Mouse (Mus musculus) limb, embryonic 14.5 days (tissue): ENCODE measurements at regions not wholly inside any gene's neighbourhood (a gene's known extent, or its start where the extent isn't known, plus 50 kb on each side); places are given as distances from the start of the nearest gene placed in this dataset.

Experiments used
- ATAC-seq: fragments of 200-750 bp; cut with Nextera tagmentation; 2 replicates; pipeline ENCODE4 v1.8.0; 2017; ENCODE audit warnings: low read depth, moderate number of reproducible peaks, moderate TSS enrichment; ENCODE audit not compliant: low FRiP score
- DNase-seq: peaks from one replicate; pipeline ENCODE4 v3.0.0-alpha.2; 2015; ENCODE audit warnings: low spot score
- H3K27ac ChIP-seq: fragments of 300-500 bp; sonication (generic); replicated peaks from 2 replicates; pipeline ENCODE4 v1.5.1; 2014; ENCODE audit warnings: low read depth, mild to moderate bottlenecking, low read length, moderate library complexity, mixed read lengths
- H3K27me3 ChIP-seq: fragments of 300-500 bp; sonication (generic); 2 replicates; pipeline ENCODE4 v1.6.1; 2014; ENCODE audit warnings: low read length, mixed read lengths; ENCODE audit not compliant: control insufficient read depth, insufficient read depth
- H3K36me3 ChIP-seq: fragments of 300-500 bp; sonication (generic); 2 replicates; pipeline ENCODE4 v1.6.1; 2014; ENCODE audit warnings: mild to moderate bottlenecking, low read length, moderate library complexity, mixed read lengths; ENCODE audit not compliant: control insufficient read depth, insufficient read depth
- H3K4me1 ChIP-seq: fragments of 300-500 bp; sonication (generic); 2 replicates; pipeline ENCODE4 v1.6.1; 2014; ENCODE audit warnings: antibody characterized with exemption, low read length, mixed read lengths; ENCODE audit not compliant: control insufficient read depth, insufficient read depth
- H3K4me2 ChIP-seq: fragments of 300-500 bp; sonication (generic); replicated peaks from 2 replicates; pipeline ENCODE4 v1.6.1; 2014; ENCODE audit warnings: low read depth, mild to moderate bottlenecking, low read length, moderate library complexity; ENCODE audit not compliant: severe bottlenecking
- H3K4me3 ChIP-seq: fragments of 300-500 bp; sonication (generic); replicated peaks from 2 replicates; pipeline ENCODE4 v1.5.1; 2014; ENCODE audit warnings: low read length
- H3K9ac ChIP-seq: fragments of 300-500 bp; sonication (generic); 2 replicates; pipeline ENCODE4 v1.6.1; 2014; ENCODE audit warnings: mild to moderate bottlenecking, low read depth, low read length, moderate library complexity; ENCODE audit not compliant: severe bottlenecking
- H3K9me3 ChIP-seq: fragments of 300-500 bp; sonication (generic); 2 replicates; pipeline ENCODE4 v1.6.1; 2016; ENCODE audit warnings: low read length; ENCODE audit not compliant: control insufficient read depth
- POLR2A ChIP-seq: fragments of 200-500 bp; IDR thresholded peaks from 2 replicates; pipeline ENCODE4 v1.8.0; 2012; ENCODE audit warnings: inconsistent platforms, mild to moderate bottlenecking, moderate library complexity, borderline replicate concordance; ENCODE audit not compliant: insufficient read depth, insufficient read length; ENCODE audit errors: extremely low read depth
- WGBS: fragments of 180-500 bp; shearing (Covaris S2); extraction: QIAGEN DNeasy Blood & Tissue Kit; methylation state at CpG from one replicate; pipeline ENCODE4 v1.1.7; 2014; 5-methylcytosine and 5-hydroxymethylcytosine counted together

GRCm38 (mm10) chr4:114678053-114678941, 143.2 kb upstream of the Gm12830 start:
- H3K4me2 ChIP-seq = no peak overlapping the region
- H3K9me3 ChIP-seq = no peaks in the 10 kb centered on the region
- ATAC-seq (no peak), DNase-seq (no peak)
- no peak overlapping the region for H3K4me3 ChIP-seq
- H3K27me3 ChIP-seq = 0 out of 2 replicates have a peak, but pooled peaks cover 8% of the 10 kb centered on the region
- 53% methylated on average over 8 of the region's 8 CpGs for WGBS
- TF ChIP-seq POLR2A = no peak
- no peaks in the 10 kb centered on the region for H3K36me3 ChIP-seq
- no peak overlapping the region for H3K27ac ChIP-seq
- H3K9ac ChIP-seq = no peak overlapping the region
- peaks cover 26% of the 10 kb centered on the region for H3K4me1 ChIP-seq

DNA sequence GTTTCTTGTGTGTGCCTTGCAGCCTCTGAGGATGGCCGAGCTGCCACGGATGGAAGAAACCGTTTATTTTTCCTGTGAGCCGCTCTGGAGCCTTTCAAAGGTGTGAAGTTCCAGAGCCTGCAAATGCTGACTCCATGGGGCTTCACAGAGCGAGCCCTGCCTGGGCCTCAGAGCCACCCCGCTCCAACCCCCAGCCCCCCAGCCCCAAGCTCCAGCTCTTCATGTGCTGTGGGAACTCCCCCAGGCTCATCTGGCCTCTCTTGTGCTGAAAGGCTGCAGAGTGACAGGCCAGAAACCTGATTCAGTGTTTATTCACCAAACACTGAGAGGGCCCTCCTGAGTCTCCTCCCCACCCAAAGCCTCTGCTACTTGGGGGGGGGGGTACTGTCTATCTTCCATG, 141.2 kb upstream of the Gm12830 start:
- Histone ChIP-seq H3K36me3 (no peaks in the 10 kb centered on the region), H3K9me3 (no peaks in the 10 kb centered on the region), H3K4me1 (peaks cover 33% of the 10 kb centered on the region), H3K4me3 (no peak overlapping the region), H3K27ac (0 out of 2 replicates have a peak overlapping the region, but pooled peaks have one; percentile 8), H3K9ac (no peak overlapping the region), H3K4me2 (no peak overlapping the region), H3K27me3 (peaks cover 16% of the 10 kb centered on the region; the same call in 1 of the 2 replicates)
- 6% methylated on average over 6 of the region's 6 CpGs for WGBS
- DNase-seq (no peak), ATAC-seq (no peak)
- TF ChIP-seq POLR2A = no peak

DNA sequence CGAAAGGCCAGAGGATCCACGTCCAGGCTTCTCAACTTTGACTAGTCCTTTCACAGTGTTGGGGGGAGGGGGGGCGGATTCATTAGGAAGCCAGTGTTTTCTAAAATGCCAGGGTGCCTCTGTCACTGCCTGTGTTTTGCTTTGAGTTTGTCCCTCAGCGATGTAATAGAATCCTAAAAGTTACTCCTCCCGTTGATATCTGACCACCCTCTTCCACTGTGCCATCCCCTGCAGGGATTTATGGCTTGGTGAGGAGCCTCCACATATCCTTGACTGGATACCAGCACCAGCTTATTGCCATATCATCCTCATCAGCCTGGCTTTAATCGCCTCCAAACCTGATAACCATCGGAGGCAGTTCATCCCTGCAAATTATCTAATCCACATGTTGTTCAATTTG, 138.6 kb upstream of the Gm12830 start:
- Histone ChIP-seq H3K4me1 (peaks cover 40% of the 10 kb centered on the region), H3K4me2 (no peak overlapping the region), H3K27ac (no peak overlapping the region), H3K9me3 (no peaks in the 10 kb centered on the region), H3K9ac (no peak overlapping the region), H3K4me3 (no peak overlapping the region), H3K27me3 (peaks cover 17% of the 10 kb centered on the region; the same call in 1 of the 2 replicates), H3K36me3 (no peaks in the 10 kb centered on the region)
- DNase-seq (no peak), ATAC-seq (no peak)
- WGBS = 47% methylated on average over 7 of the region's 7 CpGs
- TF ChIP-seq POLR2A = no peak

DNA sequence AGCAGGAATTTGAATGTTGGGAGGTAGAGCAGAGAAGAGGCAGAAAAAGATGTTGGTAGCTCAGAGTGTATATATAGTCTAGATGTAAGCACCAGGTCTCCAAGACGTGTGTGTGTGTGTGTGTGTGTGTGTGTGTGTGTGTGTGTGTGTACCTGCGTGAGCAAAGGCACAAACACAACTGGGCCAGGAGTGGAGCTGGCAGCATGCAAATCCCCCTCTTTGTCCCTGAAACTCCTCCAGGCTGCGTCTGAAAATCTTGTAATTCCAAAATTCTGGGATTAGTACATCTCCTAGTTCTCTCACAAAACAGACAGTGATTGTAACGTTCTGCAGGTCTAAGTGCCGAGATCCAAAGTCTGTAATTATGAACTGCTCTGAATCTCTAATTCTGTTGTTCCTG, 137.8 kb upstream of the Gm12830 start:
- ATAC-seq (no peak), DNase-seq (no peak)
- Histone ChIP-seq H3K9me3 (no peaks in the 10 kb centered on the region), H3K4me2 (no peak overlapping the region), H3K9ac (no peak overlapping the region), H3K36me3 (no peaks in the 10 kb centered on the region), H3K4me1 (peaks cover 41% of the 10 kb centered on the region), H3K27ac (no peak overlapping the region), H3K27me3 (peaks cover 17% of the 10 kb centered on the region; the same call in 1 of the 2 replicates), H3K4me3 (no peak overlapping the region)
- no peak for TF ChIP-seq POLR2A
- 57% methylated on average over 5 of the region's 5 CpGs for WGBS

GRCm38 (mm10) chr4:114684844-114685382, 136.6 kb upstream of the Gm12830 start:
- Histone ChIP-seq H3K27me3 (peaks cover 17% of the 10 kb centered on the region; the same call in 1 of the 2 replicates), H3K4me1 (peaks cover 43% of the 10 kb centered on the region), H3K4me2 (no peak overlapping the region), H3K9me3 (no peaks in the 10 kb centered on the region), H3K36me3 (no peaks in the 10 kb centered on the region), H3K4me3 (no peak overlapping the region), H3K9ac (no peak overlapping the region), H3K27ac (no peak overlapping the region)
- ATAC-seq = no peak
- no peak for TF ChIP-seq POLR2A
- DNase-seq = no peak
- 44% methylated on average over 7 of the region's 7 CpGs for WGBS
